Comparison of ENCODE assay signal across 9 mouse cellular contexts in genomic region chr2:84455236-84455799, GRCm38 (mm10). TPM values are rescaled to one million over a fixed set of nuclear protein-coding genes. Genes with fewer than 3 reads are reported as not detected.
DNase-seq lines count a peak whose midpoint lies in the region; ATAC-seq and TF ChIP-seq lines count a peak whose summit lies in the region.
"Had no signal": no experiment of that assay in that cellular context is flagged by ENCODE, and none has a peak within 500 bp of the region (broad histone marks: within the 10 kb centered on the region; RNA-seq: fewer than 3 reads in every experiment).

No protein-coding gene starts in this region.

- peak; percentile 29; the same call in 1 of the 2 replicates for TF ChIP-seq CTCF in testis, adult 2 months (IDR thresholded peaks at IDR 0.05; ENCODE audit: control insufficient read depth, insufficient read depth, insufficient replicate concordance, low read depth, low read length)
- peak; percentile 51 for TF ChIP-seq CTCF in cerebellum, adult 2 months (IDR thresholded peaks at IDR 0.05; ENCODE audit: borderline replicate concordance, insufficient read depth, low read depth, low read length)
- peak; percentile 89 for TF ChIP-seq CTCF in forebrain, postnatal 0 days (IDR thresholded peaks at IDR 0.05; ENCODE audit: low read depth)
- TF ChIP-seq CTCF in intestine, postnatal 0 days (IDR thresholded peaks at IDR 0.05; ENCODE audit: low read depth), result peak; percentile 91

- no peaks in the 10 kb centered on the region for H3K27me3 ChIP-seq in testis, adult 2 months (ENCODE audit: control insufficient read depth, insufficient read depth, low read length)
- no peaks in the 10 kb centered on the region for H3K27me3 ChIP-seq in cerebellum, adult 2 months (ENCODE audit: control insufficient read depth, insufficient read depth, low read length)
- H3K27me3 ChIP-seq in forebrain, postnatal 0 days (ENCODE audit: insufficient read depth, low read length), result no peaks in the 10 kb centered on the region
- H3K27me3 ChIP-seq in intestine, postnatal 0 days (replicated peaks; ENCODE audit: control insufficient read depth, insufficient read depth, low read length), result no peaks in the 10 kb centered on the region
- H3K27me3 ChIP-seq in midbrain, embryonic 13.5 days, result no peaks in the 10 kb centered on the region

- ATAC-seq in forebrain, postnatal 0 days, result peak; percentile 91
- ATAC-seq in intestine, postnatal 0 days, result peak; percentile 68; the same call in 1 of the 2 replicates
- 0 out of 2 replicates have a peak, but pooled peaks have one; percentile 55 for ATAC-seq in midbrain, embryonic 13.5 days

- 11% methylated on average over 5 of the region's 5 CpGs for WGBS in cerebellum, adult 2 months
- WGBS in forebrain, postnatal 0 days, result 4% methylated on average over 5 of the region's 5 CpGs
- WGBS in intestine, postnatal 0 days, result 6% methylated on average over 5 of the region's 5 CpGs
- WGBS in midbrain, embryonic 13.5 days, result 9% methylated on average over 5 of the region's 5 CpGs

- no peak overlapping the region for H3K9ac ChIP-seq in forebrain, postnatal 0 days
- H3K9ac ChIP-seq in intestine, postnatal 0 days (ENCODE audit: low read depth, low read length), result no peak overlapping the region
- no peak overlapping the region for H3K9ac ChIP-seq in midbrain, embryonic 13.5 days (replicated peaks)

- no peaks in the 10 kb centered on the region for H3K9me3 ChIP-seq in forebrain, postnatal 0 days (ENCODE audit: low read length)
- H3K9me3 ChIP-seq in intestine, postnatal 0 days (ENCODE audit: control insufficient read depth), result no peaks in the 10 kb centered on the region
- no peaks in the 10 kb centered on the region for H3K9me3 ChIP-seq in midbrain, embryonic 13.5 days

- H3K27ac ChIP-seq in testis, adult 2 months (ENCODE audit: control insufficient read depth, insufficient read depth, low read depth, low read length), result no peak overlapping the region
- no peak overlapping the region for H3K27ac ChIP-seq in cerebellum, adult 2 months (ENCODE audit: insufficient read depth, low read length)
- H3K27ac ChIP-seq in forebrain, postnatal 0 days (ENCODE audit: low read depth, low read length), result no peak overlapping the region
- H3K27ac ChIP-seq in intestine, postnatal 0 days (ENCODE audit: low read depth, low read length), result no peak overlapping the region
- no peak overlapping the region for H3K27ac ChIP-seq in midbrain, embryonic 13.5 days

- 0 out of 2 replicates have a peak, but pooled peaks cover 3% of the 10 kb centered on the region for H3K4me1 ChIP-seq in testis, adult 2 months (ENCODE audit: control insufficient read depth, insufficient read depth, low read length)
- no peaks in the 10 kb centered on the region for H3K4me1 ChIP-seq in cerebellum, adult 2 months (ENCODE audit: control insufficient read depth, insufficient read depth, low read length)
- H3K4me1 ChIP-seq in forebrain, postnatal 0 days (ENCODE audit: insufficient read depth), result no peaks in the 10 kb centered on the region
- no peaks in the 10 kb centered on the region for H3K4me1 ChIP-seq in intestine, postnatal 0 days (replicated peaks; ENCODE audit: control insufficient read depth, insufficient read depth, low read length)
- H3K4me1 ChIP-seq in midbrain, embryonic 13.5 days (replicated peaks), result no peaks in the 10 kb centered on the region

- intact Hi-C loops in left cerebral cortex, postnatal 36 days (cut with DNase I), result loop anchor here (2.0 kb wide), 1 partner anchor 205 kb away; no protein-coding TSS in a partner anchor

- no peak overlapping the region for H3K4me2 ChIP-seq in forebrain, postnatal 0 days (ENCODE audit: low read depth)
- H3K4me2 ChIP-seq in intestine, postnatal 0 days (replicated peaks; ENCODE audit: low read depth), result no peak overlapping the region
- no peak overlapping the region for H3K4me2 ChIP-seq in midbrain, embryonic 13.5 days (replicated peaks)

- no peaks in the 10 kb centered on the region for H3K36me3 ChIP-seq in testis, adult 2 months (ENCODE audit: control insufficient read depth, insufficient read depth, low read length)
- no peaks in the 10 kb centered on the region for H3K36me3 ChIP-seq in forebrain, postnatal 0 days (ENCODE audit: insufficient read depth)
- H3K36me3 ChIP-seq in intestine, postnatal 0 days (ENCODE audit: control insufficient read depth, insufficient read depth), result no peaks in the 10 kb centered on the region
- no peaks in the 10 kb centered on the region for H3K36me3 ChIP-seq in midbrain, embryonic 13.5 days

- no peak for TF ChIP-seq POLR2A in testis, adult 2 months (IDR thresholded peaks at IDR 0.05; ENCODE audit: control insufficient read depth, low read depth, low read length)
- no peak for TF ChIP-seq POLR2A in cerebellum, adult 2 months (IDR thresholded peaks at IDR 0.05; ENCODE audit: borderline replicate concordance, insufficient read depth, low read length)

- no peak for DNase-seq in testis, postnatal 10 days (ENCODE audit: low spot score)
- DNase-seq in cerebellum, adult 2 months, result peak; percentile 23 to 44
- peak; percentile 87 for DNase-seq in forebrain, postnatal 0 days
- peak; percentile 32 to 39 for DNase-seq in left cerebral cortex, postnatal 36 days (ENCODE audit: low spot score in 2 of 2)
- DNase-seq in thymus, postnatal 14 days, result peak; percentile 64

- H3K4me3 ChIP-seq in testis, adult 2 months (ENCODE audit: control insufficient read depth, low read depth, low read length), result no peak overlapping the region
- H3K4me3 ChIP-seq in cerebellum, adult 2 months (replicated peaks; ENCODE audit: insufficient read depth, low read depth, low read length), result no peak overlapping the region
- no peak overlapping the region for H3K4me3 ChIP-seq in forebrain, postnatal 0 days (ENCODE audit: low read depth, low read length)
- no peak overlapping the region for H3K4me3 ChIP-seq in intestine, postnatal 0 days (ENCODE audit: low read depth, low read length)
- H3K4me3 ChIP-seq in midbrain, embryonic 13.5 days (replicated peaks), result no peak overlapping the region
- H3K4me3 ChIP-seq: erythroblast, embryonic 14.5 days had no signal

RNA-seq across cellular contexts. Expression of gene Tfpi, which starts 21.3 kb away (rescaled TPM):
- 1.2 and 1.5 TPM in 2 replicates for polyA plus RNA-seq in testis, adult 2 months (2012; rRNA removed)
- 2.4 and 2.8 TPM in 2 replicates for polyA plus RNA-seq in cerebellum, adult 2 months (2012; rRNA removed)
- total RNA-seq in forebrain, postnatal 0 days (2014; rRNA removed), result 11.6 and 16.2 TPM in 2 replicates
- 11.4 and 11.7 TPM in 2 replicates for polyA plus RNA-seq in forebrain, postnatal 0 days (2015; fragmentation: Nextera tagmentation; extraction: Ambion mirVana)
- 31.3 and 33.4 TPM in 2 replicates for polyA plus RNA-seq in intestine, postnatal 0 days (2015; fragmentation: Nextera tagmentation; extraction: Ambion mirVana)
- 1 to 10 TPM; 3.8 to 5.8 TPM for total RNA-seq in left cerebral cortex, postnatal 36 days (2021)
- 13.6 and 15.0 TPM in 2 replicates for polyA plus RNA-seq in midbrain, embryonic 13.5 days (2015; fragmentation: Nextera tagmentation; extraction: Ambion mirVana)
- polyA plus RNA-seq: erythroblast, embryonic 14.5 days had no signal

RNA-seq across cellular contexts. Expression of gene Calcrl, which starts 30.1 kb away (rescaled TPM):
- polyA plus RNA-seq in testis, adult 2 months (2012; rRNA removed), result 0.42 and 0.48 TPM in 2 replicates
- 3.6 and 3.9 TPM in 2 replicates for polyA plus RNA-seq in cerebellum, adult 2 months (2012; rRNA removed)
- total RNA-seq in forebrain, postnatal 0 days (2014; rRNA removed), result 12.5 and 14.1 TPM in 2 replicates
- polyA plus RNA-seq in forebrain, postnatal 0 days (2015; fragmentation: Nextera tagmentation; extraction: Ambion mirVana), result 3.9 and 6.1 TPM in 2 replicates
- polyA plus RNA-seq in intestine, postnatal 0 days (2015; fragmentation: Nextera tagmentation; extraction: Ambion mirVana), result 14.2 TPM in 2 replicates
- 1 to 10 TPM; 6.1 TPM for total RNA-seq in left cerebral cortex, postnatal 36 days (2021)
- polyA plus RNA-seq in midbrain, embryonic 13.5 days (2015; fragmentation: Nextera tagmentation; extraction: Ambion mirVana), result 7.0 and 8.5 TPM in 2 replicates
- polyA plus RNA-seq: erythroblast, embryonic 14.5 days had no signal

Comparison
In these comparisons a context has a peak if more than half of its experiments do, and no peak if none do; other contexts are left out.
1. CTCF ChIP-seq: peak in every context shown above with its lines; median percentile 91 in intestine, postnatal 0 days; 89 in forebrain, postnatal 0 days; 51 in cerebellum, adult 2 months; 29 in testis, adult 2 months.